Mouse (Mus musculus) myocyte (in vitro differentiated cells): ENCODE data around the gene I830077J02Rik.

Source experiments
- CEBPB ChIP-seq: IDR thresholded peaks from 2 replicates; pipeline ENCODE4 v1.6.1; 2011; ENCODE audit warnings: mild to moderate bottlenecking, moderate library complexity; ENCODE audit not compliant: poor library complexity, insufficient read depth, severe bottlenecking
- E2F4 ChIP-seq: IDR thresholded peaks from one replicate; pipeline ENCODE4 v1.6.1; 2011; ENCODE audit warnings: mild to moderate bottlenecking, control low read depth, moderate library complexity; ENCODE audit not compliant: insufficient read depth
- MAX ChIP-seq: IDR thresholded peaks from one replicate; pipeline ENCODE4 v1.6.1; 2011; ENCODE audit warnings: low read depth, mild to moderate bottlenecking, control low read depth
- MYOD1 ChIP-seq, 3 experiments: IDR thresholded peaks; one replicate each; pipeline ENCODE4 v1.6.1; 2011; ENCODE audit warnings: control low read depth in 2 of 3, low read depth in 2 of 3, mild to moderate bottlenecking in 2 of 3, moderate library complexity in 1 of 3; ENCODE audit not compliant: insufficient read length in 2 of 3, control insufficient read depth in 1 of 3
- MYOG ChIP-seq, 3 experiments: IDR thresholded peaks; one replicate each; pipeline ENCODE4 v1.6.1; 2011; ENCODE audit warnings: control low read depth in 2 of 3, low read depth in 2 of 3, mild to moderate bottlenecking in 2 of 3; ENCODE audit not compliant: insufficient read length in 2 of 3, control insufficient read depth in 1 of 3, insufficient read depth in 1 of 3
- POLR2A ChIP-seq: IDR thresholded peaks from one replicate; pipeline ENCODE4 v1.6.1; 2011; ENCODE audit warnings: low read depth, mild to moderate bottlenecking, control low read depth, moderate library complexity; ENCODE audit not compliant: insufficient read length
- POLR2AphosphoS2 ChIP-seq: IDR thresholded peaks from one replicate; pipeline ENCODE4 v1.6.1; 2011; ENCODE audit warnings: low read depth, control low read depth; ENCODE audit not compliant: insufficient read length
- REST ChIP-seq: IDR thresholded peaks from one replicate; pipeline ENCODE4 v1.6.1; 2011; ENCODE audit warnings: mild to moderate bottlenecking, control low read depth, moderate library complexity; ENCODE audit not compliant: insufficient read depth, insufficient read length
- SRF ChIP-seq: IDR thresholded peaks from one replicate; pipeline ENCODE4 v1.6.1; 2011; ENCODE audit warnings: low read depth; ENCODE audit not compliant: control insufficient read depth, insufficient read length
- TCF12 ChIP-seq: IDR thresholded peaks from one replicate; pipeline ENCODE4 v1.6.1; 2011; ENCODE audit warnings: mild to moderate bottlenecking, control low read depth; ENCODE audit not compliant: poor library complexity, insufficient read depth, severe bottlenecking
- TCF3 ChIP-seq: IDR thresholded peaks from one replicate; pipeline ENCODE4 v1.6.1; 2011; ENCODE audit warnings: low read depth, control low read depth; ENCODE audit not compliant: insufficient read length
- USF1 ChIP-seq: IDR thresholded peaks from one replicate; pipeline ENCODE4 v1.6.1; 2011; ENCODE audit warnings: low read depth, mild to moderate bottlenecking, control low read depth, moderate library complexity

DNA sequence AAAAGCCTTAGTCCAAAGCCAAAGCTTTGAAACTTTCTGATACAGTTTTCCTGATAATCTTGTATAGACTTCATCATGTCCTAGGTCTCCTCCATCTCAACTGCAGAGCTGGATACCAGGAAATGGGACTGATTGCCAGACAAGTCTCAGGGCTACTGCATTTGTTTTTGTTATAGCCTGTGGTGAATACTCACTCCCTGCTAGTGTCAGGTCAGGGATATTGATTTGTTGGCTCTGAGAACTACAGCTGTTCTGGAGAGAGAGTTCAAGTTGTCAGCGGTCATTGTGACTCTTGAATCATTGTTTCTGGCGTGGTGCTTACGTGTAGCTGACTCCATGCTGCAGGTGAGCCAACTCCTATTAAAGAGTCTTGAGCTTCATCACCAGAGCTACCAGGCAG lies 40.9 kb upstream of the I830077J02Rik start, which contains the start of gene Ovgp1:
- TF ChIP-seq TCF3, result no peak
- no peak for TF ChIP-seq TCF12
- no peak for TF ChIP-seq POLR2A
- no peak for TF ChIP-seq MYOG (IDR thresholded peaks at IDR 0.05; ENCODE audit: control insufficient read depth in 1 of 3, insufficient read depth in 1 of 3, insufficient read length in 2 of 3, low read depth in 2 of 3)
- no peak for TF ChIP-seq REST
- TF ChIP-seq MAX, result no peak
- no peak for TF ChIP-seq USF1
- no peak for TF ChIP-seq MYOD1 (IDR thresholded peaks at IDR 0.05; ENCODE audit: control insufficient read depth in 1 of 3, insufficient read length in 2 of 3, low read depth in 2 of 3)
- no peak for TF ChIP-seq E2F4
- TF ChIP-seq SRF, result no peak
- peak; percentile 8 for TF ChIP-seq POLR2AphosphoS2
- TF ChIP-seq CEBPB, result no peak
